Mouse (Mus musculus) ES-Bruce4 (cell line): ENCODE measurements at regions not wholly inside any gene's neighbourhood (a gene's known extent, or its start where the extent isn't known, plus 50 kb on each side); places are given as distances from the start of the nearest gene placed in this dataset.

Experiments used
- H3K27ac ChIP-seq: 2 replicates; pipeline ENCODE4 v1.5.1; 2012; ENCODE audit warnings: low read length, inconsistent platforms; ENCODE audit not compliant: insufficient read depth
- H3K27me3 ChIP-seq: 2 replicates; pipeline ENCODE4 v1.6.1; 2012; ENCODE audit warnings: mild to moderate bottlenecking, low read length, inconsistent platforms; ENCODE audit not compliant: control insufficient read depth, poor library complexity, insufficient read depth, severe bottlenecking
- H3K36me3 ChIP-seq: 2 replicates; pipeline ENCODE4 v1.6.1; 2012; ENCODE audit warnings: inconsistent platforms, mild to moderate bottlenecking, low read length, moderate library complexity; ENCODE audit not compliant: control insufficient read depth, poor library complexity, insufficient read depth, severe bottlenecking
- H3K4me1 ChIP-seq: one replicate; pipeline ENCODE4 v1.8.1; 2011; ENCODE audit warnings: low read length; ENCODE audit not compliant: control insufficient read depth, insufficient read depth
- H3K4me3 ChIP-seq: 2 replicates; pipeline ENCODE4 v1.5.1; 2011; ENCODE audit warnings: low read depth, mild to moderate bottlenecking, low read length
- H3K9ac ChIP-seq: 2 replicates; pipeline ENCODE4 v1.6.1; 2012; ENCODE audit warnings: low read depth, mild to moderate bottlenecking, inconsistent platforms; ENCODE audit not compliant: poor library complexity, severe bottlenecking
- H3K9me3 ChIP-seq: replicated peaks from 2 replicates; pipeline ENCODE4 v1.6.1; 2012; ENCODE audit warnings: mild to moderate bottlenecking, low read length, inconsistent platforms; ENCODE audit not compliant: control insufficient read depth, poor library complexity, insufficient read depth, severe bottlenecking
- CTCF ChIP-seq: IDR thresholded peaks from one replicate; pipeline ENCODE4 v1.8.1; 2011; ENCODE audit warnings: low read depth, low read length
- EP300 ChIP-seq: IDR thresholded peaks from 2 replicates; pipeline ENCODE4 v1.6.1; 2011; ENCODE audit warnings: low read depth, low read length; ENCODE audit not compliant: insufficient read depth
- POLR2A ChIP-seq: IDR thresholded peaks from one replicate; pipeline ENCODE4 v1.8.1; 2011; ENCODE audit warnings: low read length; ENCODE audit not compliant: insufficient read depth

DNA sequence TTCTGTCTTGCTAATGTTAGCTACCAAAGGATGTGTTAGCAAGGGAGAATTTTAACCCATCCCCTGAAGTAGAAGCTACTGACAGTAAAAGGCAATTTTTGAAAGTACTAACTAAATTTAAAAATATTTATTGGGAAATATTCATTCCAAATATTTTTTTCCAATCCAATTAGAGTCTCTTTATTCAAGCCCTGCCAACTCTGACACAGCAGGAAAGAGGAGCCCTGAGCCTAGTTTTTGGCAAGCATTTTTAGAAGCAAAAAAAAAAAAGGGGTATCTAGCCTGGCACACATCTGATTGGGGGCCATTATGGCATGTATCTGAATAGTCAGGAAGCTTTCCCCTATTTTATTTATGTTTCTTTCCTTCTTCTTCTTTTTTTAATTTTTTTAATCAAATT lies 94.8 kb downstream of the Apip start:
- H3K4me3 ChIP-seq = no peak overlapping the region
- H3K9ac ChIP-seq = no peak overlapping the region
- H3K27me3 ChIP-seq = no peaks in the 10 kb centered on the region
- no peaks in the 10 kb centered on the region for H3K36me3 ChIP-seq
- no peak for TF ChIP-seq EP300
- no peak for TF ChIP-seq POLR2A
- no peak for TF ChIP-seq CTCF
- H3K27ac ChIP-seq = no peak overlapping the region
- H3K4me1 ChIP-seq = no peaks in the 10 kb centered on the region
- no peaks in the 10 kb centered on the region for H3K9me3 ChIP-seq

DNA sequence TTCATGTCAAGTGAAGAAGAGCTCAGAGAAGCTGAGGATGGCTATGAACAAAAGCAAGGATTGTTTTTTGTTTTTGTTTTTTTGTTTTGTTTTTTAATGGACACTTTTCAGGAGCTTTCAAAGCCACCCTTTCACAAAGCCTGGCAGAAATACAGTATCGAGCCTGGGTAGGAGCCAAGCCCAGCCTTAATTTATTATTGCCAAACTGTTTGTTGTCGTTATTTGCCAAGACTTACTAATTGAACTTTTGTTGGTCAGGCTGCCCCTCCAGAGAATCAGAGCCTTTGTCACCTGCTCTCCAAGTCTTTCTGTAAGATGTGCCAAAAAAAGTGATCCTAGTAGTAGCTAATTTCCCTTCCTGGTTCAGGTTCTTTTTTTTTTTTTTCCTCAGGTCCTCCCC lies 103.9 kb downstream of the Apip start:
- H3K4me3 ChIP-seq = no peak overlapping the region
- H3K4me1 ChIP-seq = no peaks in the 10 kb centered on the region

DNA sequence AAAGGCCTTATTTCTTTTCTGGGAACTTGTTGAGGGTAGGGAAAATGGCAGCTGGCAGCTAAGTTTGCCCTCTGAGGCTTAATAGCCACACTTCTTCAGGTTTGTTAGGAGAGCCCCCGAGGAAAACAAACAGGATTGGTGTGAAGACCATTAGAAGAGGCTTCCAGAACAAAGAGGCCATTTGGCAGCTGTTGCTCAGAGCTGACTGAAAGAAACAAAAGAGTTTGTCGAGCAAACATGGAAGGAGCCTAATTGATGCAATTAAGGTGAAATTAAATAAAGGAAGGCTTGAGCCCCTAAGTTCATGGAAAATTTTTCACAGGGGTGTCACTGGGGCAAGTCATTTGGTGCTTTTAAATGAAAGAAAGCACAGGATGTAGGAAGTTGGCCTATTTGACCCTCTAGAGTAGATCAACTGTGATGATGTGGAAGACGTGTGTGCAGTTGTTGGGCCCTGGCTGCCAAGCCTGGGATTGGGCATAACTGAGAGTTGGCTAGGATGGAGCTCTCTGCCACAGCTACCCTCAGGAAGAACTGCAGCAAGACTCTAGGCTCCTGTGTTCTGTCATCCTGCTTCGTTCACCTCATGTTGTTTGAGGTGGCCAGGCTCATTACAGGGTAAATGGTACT lies 106.9 kb downstream of the Apip start:
- H3K27me3 ChIP-seq = no peaks in the 10 kb centered on the region
- TF ChIP-seq EP300 (no peak), CTCF (no peak), POLR2A (no peak)
- H3K4me3 ChIP-seq = no peak overlapping the region
- no peak overlapping the region for H3K9ac ChIP-seq
- H3K4me1 ChIP-seq = no peaks in the 10 kb centered on the region
- H3K9me3 ChIP-seq = no peaks in the 10 kb centered on the region
- no peak overlapping the region for H3K27ac ChIP-seq
- no peaks in the 10 kb centered on the region for H3K36me3 ChIP-seq

More for the DNA sequence above, 103.9 kb downstream of the Apip start:
- TF ChIP-seq EP300 = no peak
- no peak for TF ChIP-seq CTCF
- no peak for TF ChIP-seq POLR2A
- H3K9ac ChIP-seq = no peak overlapping the region
- no peaks in the 10 kb centered on the region for H3K36me3 ChIP-seq
- no peaks in the 10 kb centered on the region for H3K9me3 ChIP-seq
- H3K27ac ChIP-seq = no peak overlapping the region
- H3K27me3 ChIP-seq = no peaks in the 10 kb centered on the region

DNA sequence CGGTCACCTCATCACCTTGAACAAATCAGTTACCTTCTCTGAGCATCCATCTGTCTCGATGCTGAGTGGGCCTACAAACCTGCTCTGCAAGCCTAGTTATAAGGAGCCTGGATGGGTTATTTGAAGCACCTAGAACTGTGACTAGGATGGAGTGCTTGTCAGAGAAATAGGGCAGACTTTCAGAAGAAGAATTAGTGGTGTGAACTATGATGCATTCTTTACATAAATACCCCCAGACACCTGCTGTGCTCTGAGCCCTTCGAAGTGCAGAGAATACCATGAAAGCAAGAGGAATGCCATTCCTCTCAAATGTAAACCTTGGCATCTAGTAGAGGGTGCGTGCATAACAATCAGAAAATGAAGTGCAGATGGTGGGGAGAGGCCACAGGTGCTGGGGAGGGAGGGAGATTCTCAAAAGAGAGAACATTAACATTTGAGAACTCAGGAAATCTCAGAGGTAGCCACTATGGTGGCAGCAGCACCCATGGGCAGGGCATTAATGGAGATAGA lies 113.3 kb downstream of the Apip start:
- Histone ChIP-seq H3K27me3 (no peaks in the 10 kb centered on the region), H3K4me1 (no peaks in the 10 kb centered on the region), H3K4me3 (no peak overlapping the region), H3K9ac (no peak overlapping the region), H3K27ac (no peak overlapping the region), H3K36me3 (no peaks in the 10 kb centered on the region), H3K9me3 (no peaks in the 10 kb centered on the region; the same call in 1 of the 2 replicates)
- no peak for TF ChIP-seq POLR2A
- 0 out of 2 replicates have a peak, but pooled peaks have one; percentile 56 for TF ChIP-seq EP300
- no peak for TF ChIP-seq CTCF

DNA sequence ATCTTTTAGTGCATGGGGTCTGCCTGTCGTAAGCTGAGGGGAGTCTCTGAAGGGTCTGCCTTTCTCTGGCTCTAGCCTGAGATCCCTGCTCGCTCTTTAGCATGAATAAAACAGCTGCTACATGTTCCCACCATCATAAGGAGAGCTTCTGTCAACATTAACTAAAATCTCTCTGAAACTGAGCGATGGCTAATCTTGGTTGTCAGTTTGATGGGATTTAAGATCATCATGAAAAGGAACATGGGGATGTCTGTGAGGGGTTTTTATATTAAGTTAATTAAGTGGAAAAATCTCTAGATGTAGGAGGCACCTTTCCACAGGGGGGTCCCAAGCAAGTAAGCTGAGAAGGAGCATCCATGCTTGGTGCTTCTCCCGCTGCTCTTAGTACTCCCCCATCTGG lies 110.5 kb downstream of the Ehf start:
- H3K4me1 ChIP-seq = no peaks in the 10 kb centered on the region
- no peaks in the 10 kb centered on the region for H3K27me3 ChIP-seq
- H3K36me3 ChIP-seq = no peaks in the 10 kb centered on the region
- no peaks in the 10 kb centered on the region; the same call in none of the 2 replicates for H3K9me3 ChIP-seq
- H3K9ac ChIP-seq = no peak overlapping the region
- H3K4me3 ChIP-seq = no peak overlapping the region
- TF ChIP-seq CTCF = no peak
- H3K27ac ChIP-seq = no peak overlapping the region

DNA sequence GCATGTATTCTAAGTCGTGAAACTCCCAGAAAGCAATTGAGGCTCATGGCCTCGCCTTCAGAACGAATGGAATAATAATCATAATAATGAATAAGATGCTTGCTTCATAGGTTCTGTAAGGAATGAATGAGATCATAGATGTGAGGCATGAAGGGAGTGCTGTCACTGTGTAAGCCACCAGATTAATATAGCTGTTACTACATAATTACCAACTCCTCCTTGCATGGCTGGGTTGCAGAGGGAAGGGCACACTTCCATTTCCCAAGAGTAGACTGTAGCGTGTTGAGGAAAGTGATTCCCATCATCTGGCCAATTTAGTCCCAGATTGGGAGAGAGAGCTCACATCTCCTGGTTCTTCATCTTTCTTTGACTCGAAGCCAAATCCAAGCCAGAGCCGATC lies 102.8 kb downstream of the Ehf start:
- no peak overlapping the region for H3K4me3 ChIP-seq
- H3K27me3 ChIP-seq = no peaks in the 10 kb centered on the region
- no peaks in the 10 kb centered on the region; the same call in 1 of the 2 replicates for H3K9me3 ChIP-seq
- H3K36me3 ChIP-seq = no peaks in the 10 kb centered on the region
- H3K9ac ChIP-seq = no peak overlapping the region
- no peak overlapping the region for H3K27ac ChIP-seq
- no peak for TF ChIP-seq EP300
- TF ChIP-seq POLR2A = no peak
- no peak for TF ChIP-seq CTCF
- no peaks in the 10 kb centered on the region for H3K4me1 ChIP-seq
